Mouse (Mus musculus) neural tube, embryonic 14.5 days (tissue): ENCODE data around the gene Tenm2. TPM values are rescaled to one million over a fixed set of nuclear protein-coding genes. Genes with fewer than 3 reads are reported as not detected.

Experiments
- ATAC-seq: fragments of 200-750 bp; cut with Nextera tagmentation; 2 replicates; pipeline ENCODE4 v1.8.0; 2017; ENCODE audit warnings: low read depth, mild to moderate bottlenecking, moderate TSS enrichment, moderate library complexity
- H3K27ac ChIP-seq: fragments of 300-500 bp; sonication (generic); 2 replicates; pipeline ENCODE4 v1.5.1; 2014; ENCODE audit warnings: low read depth, mild to moderate bottlenecking, control low read depth, low read length, moderate library complexity, mixed read lengths
- H3K27me3 ChIP-seq: fragments of 300-500 bp; sonication (generic); 2 replicates; pipeline ENCODE4 v1.6.1; 2014; ENCODE audit warnings: low read length; ENCODE audit not compliant: control insufficient read depth, insufficient read depth
- H3K36me3 ChIP-seq: fragments of 300-500 bp; sonication (generic); 2 replicates; pipeline ENCODE4 v1.6.1; 2014; ENCODE audit warnings: low read length, mixed read lengths; ENCODE audit not compliant: control insufficient read depth, insufficient read depth
- H3K4me1 ChIP-seq: fragments of 300-500 bp; sonication (generic); 2 replicates; pipeline ENCODE4 v1.6.1; 2014; ENCODE audit warnings: low read length; ENCODE audit not compliant: control insufficient read depth, insufficient read depth
- H3K4me2 ChIP-seq: fragments of 300-500 bp; sonication (generic); 2 replicates; pipeline ENCODE4 v1.6.1; 2014; ENCODE audit warnings: mild to moderate bottlenecking, low read depth, low read length, control low read depth
- H3K4me3 ChIP-seq: fragments of 300-500 bp; sonication (generic); 2 replicates; pipeline ENCODE4 v1.5.1; 2014; ENCODE audit warnings: low read depth, low read length, control low read depth, mixed read lengths
- H3K9ac ChIP-seq: fragments of 300-500 bp; sonication (generic); replicated peaks from 2 replicates; pipeline ENCODE4 v1.6.1; 2014; ENCODE audit warnings: low read depth, mild to moderate bottlenecking, control low read depth, low read length, mixed read lengths
- H3K9me3 ChIP-seq: fragments of 300-500 bp; sonication (generic); 2 replicates; pipeline ENCODE4 v1.6.1; 2016; ENCODE audit warnings: low read length; ENCODE audit not compliant: control insufficient read depth
- WGBS: fragments of 180-500 bp; shearing (Covaris S2); extraction: QIAGEN DNeasy Blood & Tissue Kit; methylation state at CpG from one replicate; pipeline ENCODE4 v1.1.7; 2014; 5-methylcytosine and 5-hydroxymethylcytosine counted together
- polyA plus RNA-seq: library from polyadenylated mRNA; unstranded; fragments of >200 nt; fragmentation: Nextera tagmentation; extraction: Ambion mirVana; gene quantifications from 2 replicates; pipeline ENCODE4 v1.2.1, GENCODE M21; 2014

The Tenm2 gene
- polyA plus RNA-seq, 1 experiment from 2014 or later: 32.2 TPM

GRCm38 (mm10) chr11:35968291-35968690 lies 1267.5 kb downstream of the Tenm2 start:
- Histone ChIP-seq H3K4me2 (no peak overlapping the region), H3K36me3 (no peaks in the 10 kb centered on the region), H3K4me1 (no peaks in the 10 kb centered on the region), H3K9me3 (no peaks in the 10 kb centered on the region), H3K4me3 (no peak overlapping the region), H3K27ac (no peak overlapping the region), H3K27me3 (no peaks in the 10 kb centered on the region), H3K9ac (no peak overlapping the region)
- 95% methylated on average over 10 of the region's 10 CpGs for WGBS
- no peak for ATAC-seq

- Histone ChIP-seq H3K27ac (no peak overlapping the region), H3K36me3 (no peaks in the 10 kb centered on the region), H3K9ac (no peak overlapping the region), H3K9me3 (no peaks in the 10 kb centered on the region), H3K4me2 (no peak overlapping the region), H3K27me3 (no peaks in the 10 kb centered on the region), H3K4me3 (no peak overlapping the region), H3K4me1 (no peaks in the 10 kb centered on the region)
- ATAC-seq: no peak
- 59% methylated on average over 9 of the region's 9 CpGs for WGBS
Measured at GRCm38 (mm10) chr11:35963981-35964549, 1271.7 kb downstream of the Tenm2 start.

DNA sequence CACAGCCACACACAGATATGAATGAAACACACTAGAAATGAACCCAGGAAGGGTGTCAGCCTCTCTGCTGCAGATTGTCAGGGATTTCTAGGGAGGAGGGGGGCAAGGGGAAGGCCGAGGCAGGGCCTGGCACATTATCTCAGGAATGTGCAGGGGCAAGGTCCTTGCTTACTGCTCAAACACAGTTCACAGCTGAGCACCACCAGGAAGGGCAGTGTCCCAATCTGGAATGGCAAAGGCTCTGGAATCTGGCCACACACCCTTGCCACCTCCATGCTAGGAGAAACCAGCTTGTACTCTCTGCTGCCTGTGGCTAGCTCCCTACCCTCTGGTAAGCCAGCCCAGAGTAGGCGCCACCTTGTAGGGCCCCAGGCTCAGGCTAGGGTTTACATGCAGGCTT lies 1272.2 kb downstream of the Tenm2 start:
- WGBS: 56% methylated on average over 2 of the region's 2 CpGs
- Histone ChIP-seq H3K4me3 (no peak overlapping the region), H3K9ac (no peak overlapping the region), H3K4me2 (no peak overlapping the region), H3K4me1 (no peaks in the 10 kb centered on the region), H3K36me3 (no peaks in the 10 kb centered on the region), H3K27ac (no peak overlapping the region), H3K9me3 (no peaks in the 10 kb centered on the region), H3K27me3 (no peaks in the 10 kb centered on the region)
- ATAC-seq: no peak

- Histone ChIP-seq H3K27me3 (no peaks in the 10 kb centered on the region), H3K27ac (no peak overlapping the region), H3K36me3 (no peaks in the 10 kb centered on the region), H3K4me2 (no peak overlapping the region), H3K4me3 (no peak overlapping the region), H3K4me1 (no peaks in the 10 kb centered on the region), H3K9ac (no peak overlapping the region), H3K9me3 (no peaks in the 10 kb centered on the region)
- no peak for ATAC-seq
- 100% methylated on average over 2 of the region's 2 CpGs for WGBS
Measured at GRCm38 (mm10) chr11:35962431-35962830, 1273.3 kb downstream of the Tenm2 start.

GRCm38 (mm10) chr11:35959270-35959669 lies 1276.5 kb downstream of the Tenm2 start:
- Histone ChIP-seq H3K36me3 (no peaks in the 10 kb centered on the region), H3K27me3 (no peaks in the 10 kb centered on the region), H3K9me3 (no peaks in the 10 kb centered on the region), H3K27ac (no peak overlapping the region), H3K4me1 (no peaks in the 10 kb centered on the region), H3K9ac (no peak overlapping the region), H3K4me3 (no peak overlapping the region), H3K4me2 (no peak overlapping the region)
- ATAC-seq: no peak
- 93% methylated on average over 3 of the region's 3 CpGs for whole genome bisulfite sequencing
